Mouse (Mus musculus): ENCODE results near the gene Gkap1.

The Gkap1 gene

GRCm38 (mm10) chr13:58273411-58274258 lies 1.9 kb downstream of the Gkap1 start:
- in situ Hi-C loops (cut with MboI, MseI) = loop anchor here (5.0 to 10.0 kb wide), 2 partner anchors 51 to 119 kb away; partner anchors contain the start of gene Idnk

DNA sequence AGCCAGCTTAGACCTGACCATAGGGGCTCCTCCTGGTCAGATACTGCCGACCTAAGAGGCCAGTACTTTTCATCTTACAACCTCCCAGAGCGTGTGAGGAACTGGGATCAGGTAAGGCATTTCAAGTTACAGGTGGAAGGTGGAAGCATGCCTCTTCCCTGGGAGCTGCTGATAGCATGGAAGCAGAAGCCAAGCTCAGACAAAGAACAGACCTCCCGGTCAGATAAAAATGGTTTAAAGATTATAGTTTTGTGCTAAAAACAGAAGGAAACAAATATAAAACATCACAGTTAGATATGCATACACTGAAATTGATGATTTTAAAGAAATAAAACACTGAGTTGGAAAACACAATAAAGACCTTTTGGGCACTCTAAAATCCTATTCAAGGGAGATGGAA lies 8.6 kb downstream of the Gkap1 start:
- in situ Hi-C loops (cut with MboI, MseI) = no loop called here

GRCm38 (mm10) chr13:58263546-58263945 lies 12.0 kb downstream of the Gkap1 start:
- in situ Hi-C loops (cut with MboI, MseI) = no loop called here

DNA sequence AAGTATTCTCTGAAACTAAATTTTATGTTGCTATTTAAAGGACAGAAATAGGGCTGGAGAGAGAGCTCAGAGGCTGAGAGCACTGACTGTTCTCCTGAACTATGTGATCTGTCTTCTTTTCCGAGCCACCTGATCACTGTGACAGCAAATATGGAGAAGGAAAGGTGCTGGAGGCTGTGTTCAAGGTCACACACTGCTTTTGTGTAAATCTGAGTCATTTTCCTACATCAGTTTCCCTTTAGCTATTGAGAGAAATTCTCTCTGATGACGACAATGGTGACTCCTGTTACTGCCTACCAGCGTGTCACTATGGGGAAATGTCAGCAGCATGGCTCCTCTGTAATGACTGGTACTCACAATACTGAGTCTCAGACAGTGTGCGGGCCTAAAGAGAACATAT lies 13.8 kb downstream of the Gkap1 start:
- in situ Hi-C loops (cut with MboI, MseI) = no loop called here

- in situ Hi-C loops (cut with MboI, MseI) = no loop called here
Observed at GRCm38 (mm10) chr13:58253268-58253667, 22.2 kb downstream of the Gkap1 start.

GRCm38 (mm10) chr13:58248957-58249356 lies 26.5 kb downstream of the Gkap1 start:
- in situ Hi-C loops (cut with MboI, MseI) = no loop called here

- in situ Hi-C loops (cut with MboI, MseI) = no loop called here
Observed at GRCm38 (mm10) chr13:58236536-58236935, 39.0 kb downstream of the Gkap1 start.

DNA sequence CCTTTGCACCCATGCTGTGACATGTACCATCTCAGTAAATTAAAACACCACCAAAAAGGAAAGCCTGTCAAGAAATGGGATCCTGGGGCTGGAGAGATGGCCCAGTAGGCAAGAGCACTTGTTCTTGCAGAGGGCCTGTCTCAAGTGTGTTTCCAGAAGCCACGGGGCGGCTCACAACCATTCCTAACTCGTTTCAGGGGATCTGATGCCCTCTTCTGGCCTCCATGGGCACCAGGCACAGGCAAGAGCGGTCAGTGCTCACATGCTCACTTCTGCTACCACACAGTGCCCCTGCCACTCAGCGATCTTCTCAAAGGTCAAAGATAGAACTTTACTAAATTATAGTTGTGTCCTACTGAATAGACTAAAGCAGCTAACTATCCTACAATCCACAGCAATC lies 42.9 kb downstream of the Gkap1 start:
- in situ Hi-C loops (cut with MboI, MseI) = no loop called here

GRCm38 (mm10) chr13:58232070-58232469 lies 43.4 kb downstream of the Gkap1 start:
- in situ Hi-C loops (cut with MboI, MseI) = no loop called here

GRCm38 (mm10) chr13:58228624-58229023 lies 46.9 kb downstream of the Gkap1 start:
- in situ Hi-C loops (cut with MboI, MseI) = no loop called here

- in situ Hi-C loops (cut with MboI, MseI) = no loop called here
Observed at GRCm38 (mm10) chr13:58225694-58226093, 49.8 kb downstream of the Gkap1 start.

DNA sequence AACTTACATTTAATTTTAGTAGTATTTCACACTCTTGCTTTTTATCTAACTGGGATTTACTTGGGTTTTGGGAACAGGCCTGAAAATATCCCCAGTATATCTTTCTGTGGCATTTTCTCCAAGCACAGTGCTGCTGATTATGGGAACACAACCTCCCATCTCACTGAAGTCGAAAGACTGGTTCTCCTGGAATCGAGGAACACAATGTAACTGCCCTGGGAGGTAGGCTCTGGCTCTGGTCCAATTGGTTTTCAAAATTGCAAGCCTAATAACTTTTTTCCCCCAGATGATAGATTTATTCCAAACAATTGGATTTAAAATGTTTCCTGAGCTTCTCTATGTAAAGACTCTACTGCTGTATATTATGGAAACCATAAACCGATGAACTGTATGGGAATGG lies 55.3 kb downstream of the Gkap1 start:
- in situ Hi-C loops (cut with MboI, MseI) = loop anchor here (5.0 kb wide), 1 partner anchor 52 kb away; no protein-coding TSS in a partner anchor

GRCm38 (mm10) chr13:58217536-58217935 lies 58.0 kb downstream of the Gkap1 start:
- in situ Hi-C loops (cut with MboI, MseI) = loop anchor here (10.0 kb wide), 1 partner anchor 167 kb away; the partner anchor contains the start of gene 2210016F16Rik

- in situ Hi-C loops (cut with MboI, MseI) = loop anchor here (10.0 kb wide), 1 partner anchor 168 kb away; the partner anchor contains the start of gene 2210016F16Rik
Observed at GRCm38 (mm10) chr13:58216395-58216794, 59.1 kb downstream of the Gkap1 start.

DNA sequence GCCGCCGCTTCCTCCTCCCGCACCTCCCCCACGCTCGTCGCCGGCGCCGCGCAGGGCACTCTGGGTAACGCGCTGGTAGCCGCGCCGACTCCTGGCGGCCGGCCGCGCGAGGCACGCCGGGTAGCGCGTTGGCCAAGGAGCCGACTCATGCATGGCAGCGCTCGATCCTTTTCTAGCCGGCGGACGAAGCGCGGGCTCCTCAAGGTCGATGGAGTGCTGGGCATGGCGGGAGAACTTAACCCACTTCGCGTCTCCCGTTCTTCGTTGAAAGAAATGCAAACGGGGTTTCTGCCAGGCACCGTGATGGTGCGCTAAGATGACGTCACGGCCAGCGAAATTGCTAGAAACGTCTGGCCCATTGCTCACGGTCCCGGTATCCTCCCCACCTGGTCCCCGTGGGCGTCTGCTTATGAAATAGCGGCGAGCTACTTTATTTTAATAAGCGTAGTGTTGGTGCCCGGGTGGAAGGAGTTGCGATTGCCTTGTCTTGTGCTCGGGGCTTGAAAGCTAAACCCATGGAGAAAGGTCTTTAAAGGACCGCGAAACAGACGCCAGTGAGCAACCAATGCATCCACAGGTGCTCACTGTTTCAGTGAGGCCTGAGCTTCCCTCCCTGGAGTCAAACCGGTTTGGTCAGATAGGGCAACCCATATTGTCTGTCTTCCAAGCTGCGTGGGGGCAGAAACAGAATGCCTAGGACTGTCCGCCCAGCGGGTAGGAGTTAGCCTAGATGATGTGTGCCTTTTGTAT lies 59.7 kb downstream of the Gkap1 start, which contains the start of gene Ubqln1:
Gene Ubqln1, minus strand, starts transcription at position 62 of the 750 bp plus-strand sequence.
- in situ Hi-C loops (cut with MboI, MseI) = loop anchor here (10.0 kb wide), 1 partner anchor 169 kb away; the partner anchor contains the start of gene 2210016F16Rik

- in situ Hi-C loops (cut with MboI, MseI) = loop anchor here (10.0 kb wide), 1 partner anchor 170 kb away; the partner anchor contains the start of gene 2210016F16Rik
Observed at GRCm38 (mm10) chr13:58215253-58215591, 60.3 kb downstream of the Gkap1 start.

GRCm38 (mm10) chr13:58214346-58215252 lies 60.9 kb downstream of the Gkap1 start:
- in situ Hi-C loops (cut with MboI, MseI) = loop anchor here (5.0 to 10.0 kb wide), 2 partner anchors 97 to 170 kb away; partner anchors contain the start of gene 2210016F16Rik

DNA sequence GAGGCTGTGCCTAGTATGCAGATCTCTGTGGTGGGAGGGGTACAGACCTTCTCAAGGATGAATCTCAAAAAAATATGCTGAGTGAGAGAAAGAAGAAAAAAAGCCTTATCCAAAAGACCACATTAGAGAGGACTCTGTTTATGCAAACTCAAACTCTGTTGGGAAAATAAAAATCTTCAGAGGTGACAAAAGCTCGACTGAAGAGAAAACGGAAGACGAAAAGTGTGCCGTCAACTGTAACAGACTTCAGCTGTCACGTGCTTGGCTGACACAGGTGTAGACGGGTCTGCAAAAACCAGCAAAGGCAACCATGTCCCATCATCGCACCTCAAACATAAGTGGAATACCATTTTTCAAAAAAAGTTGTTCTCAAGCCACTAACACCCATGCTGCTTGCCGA lies 61.7 kb downstream of the Gkap1 start:
- in situ Hi-C loops (cut with MboI, MseI) = loop anchor here (5.0 to 10.0 kb wide), 2 partner anchors 96 to 171 kb away; partner anchors contain the start of gene 2210016F16Rik

- in situ Hi-C loops (cut with MboI, MseI) = loop anchor here (5.0 to 10.0 kb wide), 2 partner anchors 95 to 172 kb away; partner anchors contain the start of gene 2210016F16Rik
Observed at GRCm38 (mm10) chr13:58212530-58212929, 63.0 kb downstream of the Gkap1 start.

DNA sequence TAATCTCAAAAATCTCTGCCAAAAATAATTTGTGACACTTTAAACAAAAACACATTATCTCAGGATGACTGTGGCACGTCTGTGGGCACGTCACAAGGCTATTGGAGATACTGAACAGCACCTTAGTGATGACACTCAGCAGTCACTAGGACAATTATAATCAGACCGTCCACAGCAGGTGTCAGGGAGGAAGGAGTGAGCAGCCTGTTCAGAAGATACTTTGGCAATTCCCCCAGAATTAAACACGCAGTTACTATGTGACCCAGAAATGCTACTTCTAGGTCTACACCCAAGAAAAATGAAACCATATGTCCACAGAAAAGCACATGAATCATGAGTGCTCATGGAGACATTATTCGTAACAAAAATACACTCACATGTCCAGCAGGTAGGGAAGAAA lies 65.1 kb downstream of the Gkap1 start:
- in situ Hi-C loops (cut with MboI, MseI) = loop anchor here (5.0 to 10.0 kb wide), 2 partner anchors 93 to 174 kb away; partner anchors contain the start of gene 2210016F16Rik

DNA sequence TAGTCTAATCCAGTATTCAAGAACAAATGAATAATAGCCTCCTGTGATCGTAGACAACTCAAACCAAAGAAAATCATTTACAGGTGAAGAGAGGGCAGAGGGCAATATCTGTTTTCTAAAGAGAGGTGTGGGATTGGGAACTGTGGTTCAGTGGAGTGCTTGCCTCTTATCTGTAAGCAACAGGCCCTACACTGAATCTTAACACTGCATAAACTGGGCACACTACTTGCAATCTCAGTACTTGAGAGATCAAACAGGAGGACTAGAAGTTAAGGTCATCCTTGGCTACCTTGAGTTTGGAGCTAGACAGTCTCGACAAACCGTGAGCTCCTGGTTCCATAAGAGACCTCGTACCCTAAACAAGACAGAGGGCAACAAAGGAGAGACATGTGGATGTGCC lies 69.4 kb downstream of the Gkap1 start:
- in situ Hi-C loops (cut with MboI, MseI) = no loop called here

All from T-helper 2 cell (primary cell).